Mouse (Mus musculus) heart, adult 2 months (tissue): ENCODE results near the gene Rsph6a.

Source experiments
- CTCF ChIP-seq: fragments of 200-600 bp; IDR thresholded peaks from 2 replicates; pipeline ENCODE4 v1.8.1; 2022; ENCODE audit warnings: antibody characterized with exemption, mild to moderate bottlenecking, moderate library complexity
- POLR2A ChIP-seq: fragments of 200-500 bp; IDR thresholded peaks from 2 replicates; pipeline ENCODE4 v1.6.1; 2011; ENCODE audit warnings: mild to moderate bottlenecking, low read depth, low read length, control low read depth; ENCODE audit not compliant: insufficient read depth

DNA sequence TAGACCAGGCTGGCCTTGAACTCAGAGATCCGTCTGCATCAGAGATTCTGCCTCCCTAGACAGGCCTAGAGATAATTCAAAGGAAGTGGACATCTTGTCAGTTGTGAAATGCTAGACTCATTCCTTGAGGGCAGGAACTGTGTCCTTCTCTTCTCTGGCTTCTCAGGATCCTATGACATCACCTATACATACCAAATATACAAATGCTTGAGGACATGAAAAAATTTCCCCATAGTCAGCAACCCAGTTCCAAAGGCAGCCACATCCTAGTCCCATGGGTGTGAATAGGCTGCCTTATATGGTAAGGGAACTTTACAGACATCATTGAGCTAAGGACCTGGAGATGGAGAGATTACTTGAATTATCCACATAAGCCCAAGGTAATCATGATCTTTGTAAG lies 55.1 kb downstream of the Rsph6a start:
- TF ChIP-seq POLR2A (no peak), CTCF (no peak)
